Mouse (Mus musculus) kidney, embryonic 14.5 days (tissue): Measurements from ENCODE around the gene Cmah. TPM values are rescaled to one million over a fixed set of nuclear protein-coding genes. Genes with fewer than 3 reads are reported as not detected.

ENCODE experiments used
- ATAC-seq: fragments of 200-750 bp; cut with Nextera tagmentation; 2 replicates; pipeline ENCODE4 v1.8.0; 2017; ENCODE audit warnings: moderate number of reproducible peaks, mild to moderate bottlenecking, moderate TSS enrichment, moderate library complexity; ENCODE audit not compliant: low FRiP score, low TSS enrichment
- H3K27ac ChIP-seq: fragments of 300-500 bp; sonication (generic); 2 replicates; pipeline ENCODE4 v1.5.1; 2014; ENCODE audit warnings: low read depth, mild to moderate bottlenecking, low read length, moderate library complexity, mixed read lengths
- H3K27me3 ChIP-seq: fragments of 300-500 bp; sonication (generic); 2 replicates; pipeline ENCODE4 v1.6.1; 2014; ENCODE audit warnings: mild to moderate bottlenecking, low read length; ENCODE audit not compliant: control insufficient read depth, insufficient read depth
- H3K36me3 ChIP-seq: fragments of 300-500 bp; sonication (generic); 2 replicates; pipeline ENCODE4 v1.6.1; 2014; ENCODE audit warnings: low read length, mixed read lengths; ENCODE audit not compliant: control insufficient read depth, insufficient read depth
- H3K4me1 ChIP-seq: fragments of 300-500 bp; sonication (generic); 2 replicates; pipeline ENCODE4 v1.6.1; 2014; ENCODE audit warnings: low read length, mixed read lengths; ENCODE audit not compliant: control insufficient read depth, insufficient read depth
- H3K4me2 ChIP-seq: fragments of 300-500 bp; sonication (generic); replicated peaks from 2 replicates; pipeline ENCODE4 v1.6.1; 2014; ENCODE audit warnings: low read depth, mild to moderate bottlenecking, low read length
- H3K4me3 ChIP-seq: fragments of 300-500 bp; sonication (generic); 2 replicates; pipeline ENCODE4 v1.5.1; 2014; ENCODE audit warnings: mild to moderate bottlenecking, low read length
- H3K9ac ChIP-seq: fragments of 300-500 bp; sonication (generic); 2 replicates; pipeline ENCODE4 v1.6.1; 2014; ENCODE audit warnings: low read depth, mild to moderate bottlenecking, low read length, moderate library complexity
- H3K9me3 ChIP-seq: fragments of 300-500 bp; sonication (generic); 2 replicates; pipeline ENCODE4 v1.6.1; 2016; ENCODE audit warnings: low read length; ENCODE audit not compliant: control insufficient read depth
- WGBS: fragments of 180-500 bp; shearing (Covaris S2); extraction: QIAGEN DNeasy Blood & Tissue Kit; methylation state at CpG from one replicate; pipeline ENCODE4 v1.1.7; 2014; 5-methylcytosine and 5-hydroxymethylcytosine counted together
- polyA plus RNA-seq: library from polyadenylated mRNA; unstranded; fragments of >200 nt; fragmentation: Nextera tagmentation; extraction: Ambion mirVana; gene quantifications from 2 replicates; pipeline ENCODE4 v1.2.1, GENCODE M21; 2014

Gene Cmah
- polyA plus RNA-seq, 1 experiment from 2014 or later, result 1.2 TPM

- H3K36me3 ChIP-seq, result no peaks in the 10 kb centered on the region
- no peaks in the 10 kb centered on the region for H3K9me3 ChIP-seq
- H3K9ac ChIP-seq, result no peak overlapping the region
- H3K4me3 ChIP-seq, result no peak overlapping the region
- H3K27me3 ChIP-seq, result no peaks in the 10 kb centered on the region
- no peak for ATAC-seq
- 66% methylated on average over 1 of the region's 1 CpGs for WGBS
- H3K4me1 ChIP-seq, result no peaks in the 10 kb centered on the region
- H3K4me2 ChIP-seq, result no peak overlapping the region
- no peak overlapping the region for H3K27ac ChIP-seq
Observed at GRCm38 (mm10) chr13:24418024-24418423, 90.8 kb downstream of the Cmah start.

GRCm38 (mm10) chr13:24418814-24419213 lies 91.6 kb downstream of the Cmah start:
- H3K27me3 ChIP-seq, result no peaks in the 10 kb centered on the region
- ATAC-seq, result no peak

DNA sequence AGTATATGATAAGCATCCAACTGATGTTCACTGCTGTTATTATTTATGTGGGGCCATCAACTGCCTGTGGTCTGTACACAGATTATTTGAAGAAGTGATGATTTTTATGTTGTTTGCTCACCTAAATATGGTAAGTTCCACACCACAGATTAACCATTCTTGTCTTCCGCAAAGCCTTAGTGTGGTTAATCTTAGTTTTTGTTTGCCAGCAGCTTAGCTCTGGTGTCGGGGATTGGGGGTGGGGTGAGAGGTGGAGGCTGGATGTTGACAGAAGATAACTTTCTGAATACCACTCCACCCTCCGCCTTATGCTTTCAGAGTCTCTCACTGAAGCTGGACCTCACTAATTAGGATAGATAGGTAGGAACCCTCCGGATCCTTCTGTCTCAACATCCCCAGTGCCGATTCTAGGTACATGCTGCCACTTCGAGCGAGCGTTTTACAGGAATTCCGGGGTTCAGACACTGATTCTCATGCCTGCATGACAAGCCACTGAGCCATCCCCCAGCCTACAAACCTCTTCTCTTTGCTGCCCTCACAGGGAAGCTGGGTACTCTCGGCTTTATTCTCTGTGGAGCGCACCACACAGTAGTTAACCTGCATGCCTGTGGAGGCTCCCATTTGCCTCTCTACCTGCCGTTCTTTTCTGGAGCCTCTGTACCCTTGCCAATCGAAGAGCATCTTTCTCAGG lies 92.5 kb downstream of the Cmah start:
- Histone ChIP-seq H3K27ac (no peak overlapping the region), H3K36me3 (no peaks in the 10 kb centered on the region), H3K9ac (no peak overlapping the region), H3K9me3 (no peaks in the 10 kb centered on the region), H3K27me3 (no peaks in the 10 kb centered on the region), H3K4me1 (no peaks in the 10 kb centered on the region), H3K4me3 (no peak overlapping the region), H3K4me2 (no peak overlapping the region)
- no peak for ATAC-seq
- 85% methylated on average over 13 of the region's 13 CpGs for WGBS

More at GRCm38 (mm10) chr13:24418814-24419213, 91.6 kb downstream of the Cmah start:
- Histone ChIP-seq H3K4me2 (no peak overlapping the region), H3K4me1 (no peaks in the 10 kb centered on the region), H3K36me3 (no peaks in the 10 kb centered on the region), H3K27ac (no peak overlapping the region), H3K4me3 (no peak overlapping the region), H3K9ac (no peak overlapping the region), H3K9me3 (no peaks in the 10 kb centered on the region)
- WGBS, result 86% methylated on average over 4 of the region's 4 CpGs

GRCm38 (mm10) chr13:24421987-24422386 lies 94.8 kb downstream of the Cmah start:
- no peaks in the 10 kb centered on the region for H3K9me3 ChIP-seq
- H3K27ac ChIP-seq, result no peak overlapping the region
- H3K4me1 ChIP-seq, result no peaks in the 10 kb centered on the region
- no peak for ATAC-seq
- 52% methylated on average over 3 of the region's 3 CpGs for WGBS
- H3K36me3 ChIP-seq, result no peaks in the 10 kb centered on the region
- no peak overlapping the region for H3K4me3 ChIP-seq
- H3K4me2 ChIP-seq, result no peak overlapping the region
- no peak overlapping the region for H3K9ac ChIP-seq
- no peaks in the 10 kb centered on the region for H3K27me3 ChIP-seq

- Histone ChIP-seq H3K4me2 (no peak overlapping the region), H3K9ac (no peak overlapping the region), H3K27me3 (no peaks in the 10 kb centered on the region), H3K4me3 (no peak overlapping the region), H3K4me1 (no peaks in the 10 kb centered on the region), H3K9me3 (no peaks in the 10 kb centered on the region), H3K36me3 (no peaks in the 10 kb centered on the region), H3K27ac (no peak overlapping the region)
- ATAC-seq, result no peak
- WGBS, result 63% methylated on average over 5 of the region's 5 CpGs
Observed at GRCm38 (mm10) chr13:24430215-24430614, 103.0 kb downstream of the Cmah start.

- H3K4me3 ChIP-seq, result no peak overlapping the region
- no peak for ATAC-seq
- H3K36me3 ChIP-seq, result no peaks in the 10 kb centered on the region
Observed at GRCm38 (mm10) chr13:24431593-24431992, 104.4 kb downstream of the Cmah start.

GRCm38 (mm10) chr13:24442272-24442671 lies 115.1 kb downstream of the Cmah start:
- H3K27me3 ChIP-seq, result no peaks in the 10 kb centered on the region
- H3K9ac ChIP-seq, result no peak overlapping the region
- peaks cover 4% of the 10 kb centered on the region; the same call in 1 of the 2 replicates for H3K4me1 ChIP-seq
- H3K36me3 ChIP-seq, result no peaks in the 10 kb centered on the region
- no peak overlapping the region for H3K27ac ChIP-seq
- H3K9me3 ChIP-seq, result no peaks in the 10 kb centered on the region
- no peak overlapping the region for H3K4me2 ChIP-seq
- no peak overlapping the region for H3K4me3 ChIP-seq
- no peak for ATAC-seq
- 40% methylated on average over 6 of the region's 6 CpGs for WGBS

More at GRCm38 (mm10) chr13:24431593-24431992, 104.4 kb downstream of the Cmah start:
- H3K9me3 ChIP-seq, result no peaks in the 10 kb centered on the region
- H3K4me1 ChIP-seq, result no peaks in the 10 kb centered on the region
- WGBS, result 76% methylated on average over 3 of the region's 3 CpGs
- no peaks in the 10 kb centered on the region for H3K27me3 ChIP-seq
- H3K4me2 ChIP-seq, result no peak overlapping the region
- H3K27ac ChIP-seq, result no peak overlapping the region
- no peak overlapping the region for H3K9ac ChIP-seq

DNA sequence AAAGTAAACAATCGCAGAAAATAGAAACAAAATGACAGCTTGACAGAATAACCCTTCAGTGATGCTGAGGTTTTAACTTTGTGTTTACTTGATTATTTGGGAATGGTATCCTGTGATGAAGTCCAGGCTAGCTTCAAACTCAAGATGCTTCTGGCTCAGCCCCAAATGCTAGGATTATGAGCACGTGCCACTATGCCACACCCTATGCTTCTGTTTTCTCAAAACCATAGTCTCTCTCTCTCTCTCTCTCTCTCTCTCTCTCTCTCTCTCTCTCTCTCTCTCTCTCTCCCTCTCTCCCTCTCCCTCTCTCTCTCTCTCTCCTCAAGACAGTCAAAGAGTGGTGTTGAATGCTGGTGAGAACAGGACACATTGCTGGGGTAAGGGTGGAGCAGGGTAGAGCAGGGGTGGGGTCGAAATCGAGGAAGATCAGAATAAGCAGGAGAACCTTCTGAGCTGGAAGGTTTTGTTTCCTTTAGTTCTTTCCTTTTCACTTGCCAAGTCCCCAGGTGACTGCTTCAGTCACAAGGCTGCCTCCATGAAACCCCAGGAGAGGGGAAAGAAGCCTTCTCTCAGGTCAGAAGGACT lies 116.7 kb downstream of the Cmah start:
- H3K27ac ChIP-seq, result no peak overlapping the region
- WGBS, result 83% methylated on average over 4 of the region's 4 CpGs
- H3K4me3 ChIP-seq, result no peak overlapping the region
- no peaks in the 10 kb centered on the region for H3K36me3 ChIP-seq
- no peak overlapping the region for H3K4me2 ChIP-seq
- no peaks in the 10 kb centered on the region for H3K27me3 ChIP-seq
- no peaks in the 10 kb centered on the region for H3K9me3 ChIP-seq
- H3K9ac ChIP-seq, result no peak overlapping the region
- ATAC-seq, result no peak
- H3K4me1 ChIP-seq, result peaks cover 4% of the 10 kb centered on the region; the same call in 1 of the 2 replicates

- H3K4me3 ChIP-seq, result no peak overlapping the region
- H3K9ac ChIP-seq, result no peak overlapping the region
- H3K27ac ChIP-seq, result no peak overlapping the region
- 62% methylated on average over 4 of the region's 4 CpGs for WGBS
- no peak overlapping the region for H3K4me2 ChIP-seq
- peaks cover 4% of the 10 kb centered on the region; the same call in 1 of the 2 replicates for H3K4me1 ChIP-seq
- no peaks in the 10 kb centered on the region for H3K27me3 ChIP-seq
- no peaks in the 10 kb centered on the region for H3K36me3 ChIP-seq
- ATAC-seq, result no peak
- no peaks in the 10 kb centered on the region for H3K9me3 ChIP-seq
Observed at GRCm38 (mm10) chr13:24444709-24445108, 117.5 kb downstream of the Cmah start.
